ENCODE assay signal across 24 mouse cellular contexts in genomic region chr11:84327086-84327485, GRCm38 (mm10).
DNase-seq lines count a peak whose midpoint lies in the region; ATAC-seq and TF ChIP-seq lines count a peak whose summit lies in the region.
"Had no signal": no experiment of that assay in that cellular context is flagged by ENCODE, and none has a peak within 500 bp of the region (broad histone marks: within the 10 kb centered on the region; RNA-seq: fewer than 3 reads in every experiment).

No protein-coding gene starts in this region.

- H3K4me3 ChIP-seq in forebrain, embryonic 14.5 days (ENCODE audit: low read depth, low read length) = no peak overlapping the region
- H3K4me3 ChIP-seq in forebrain, embryonic 16.5 days (replicated peaks; ENCODE audit: low read length) = no peak overlapping the region
- no peak overlapping the region for H3K4me3 ChIP-seq in intestine, postnatal 0 days (ENCODE audit: low read depth, low read length)
- H3K4me3 ChIP-seq in intestine, embryonic 16.5 days (ENCODE audit: low read length) = no peak overlapping the region
- H3K4me3 ChIP-seq in kidney, embryonic 16.5 days (ENCODE audit: low read length) = no peak overlapping the region
- no peak overlapping the region for H3K4me3 ChIP-seq in midbrain, postnatal 0 days (ENCODE audit: low read depth, low read length)
- H3K4me3 ChIP-seq in midbrain, embryonic 15.5 days = no peak overlapping the region
- H3K4me3 ChIP-seq: embryonic facial prominence, embryonic 12.5 days; embryonic facial prominence, embryonic 15.5 days; heart, embryonic 10.5 days; heart, embryonic 13.5 days had no signal

- H3K9me3 ChIP-seq in forebrain, embryonic 14.5 days (replicated peaks; ENCODE audit: control insufficient read depth, low read length) = no peaks in the 10 kb centered on the region
- H3K9me3 ChIP-seq in forebrain, embryonic 16.5 days (ENCODE audit: control insufficient read depth, low read length) = no peaks in the 10 kb centered on the region
- no peaks in the 10 kb centered on the region for H3K9me3 ChIP-seq in intestine, postnatal 0 days (ENCODE audit: control insufficient read depth)
- no peaks in the 10 kb centered on the region for H3K9me3 ChIP-seq in intestine, embryonic 16.5 days (ENCODE audit: control insufficient read depth, low read length)
- H3K9me3 ChIP-seq in kidney, embryonic 16.5 days (ENCODE audit: low read length) = no peaks in the 10 kb centered on the region
- no peaks in the 10 kb centered on the region for H3K9me3 ChIP-seq in midbrain, postnatal 0 days (ENCODE audit: low read length)
- no peaks in the 10 kb centered on the region for H3K9me3 ChIP-seq in midbrain, embryonic 15.5 days
- H3K9me3 ChIP-seq: embryonic facial prominence, embryonic 12.5 days; embryonic facial prominence, embryonic 15.5 days; heart, embryonic 10.5 days; heart, embryonic 13.5 days had no signal

- H3K27me3 ChIP-seq in forebrain, embryonic 14.5 days (replicated peaks; ENCODE audit: control insufficient read depth, insufficient read depth, low read length) = no peaks in the 10 kb centered on the region
- no peaks in the 10 kb centered on the region for H3K27me3 ChIP-seq in forebrain, embryonic 16.5 days (replicated peaks; ENCODE audit: control insufficient read depth, insufficient read depth, low read length)
- H3K27me3 ChIP-seq in intestine, postnatal 0 days (replicated peaks; ENCODE audit: control insufficient read depth, insufficient read depth, low read length) = no peaks in the 10 kb centered on the region
- no peaks in the 10 kb centered on the region for H3K27me3 ChIP-seq in intestine, embryonic 16.5 days (replicated peaks; ENCODE audit: control insufficient read depth, insufficient read depth, low read length)
- H3K27me3 ChIP-seq in kidney, embryonic 16.5 days (ENCODE audit: insufficient read depth, low read length) = no peaks in the 10 kb centered on the region
- H3K27me3 ChIP-seq in midbrain, postnatal 0 days (ENCODE audit: insufficient read depth, low read length) = no peaks in the 10 kb centered on the region
- no peaks in the 10 kb centered on the region for H3K27me3 ChIP-seq in midbrain, embryonic 15.5 days (replicated peaks)
- H3K27me3 ChIP-seq: embryonic facial prominence, embryonic 12.5 days; embryonic facial prominence, embryonic 15.5 days; heart, embryonic 13.5 days; Patski had no signal

- ATAC-seq in forebrain, embryonic 14.5 days = no peak
- no peak for ATAC-seq in forebrain, embryonic 16.5 days
- ATAC-seq in intestine, postnatal 0 days = no peak
- no peak for ATAC-seq in intestine, embryonic 16.5 days
- no peak for ATAC-seq in kidney, embryonic 16.5 days (ENCODE audit: low FRiP score, low TSS enrichment)
- no peak for ATAC-seq in midbrain, postnatal 0 days (ENCODE audit: low FRiP score)
- ATAC-seq in midbrain, embryonic 15.5 days (replicated peaks) = no peak
- ATAC-seq: Patski had no signal

- no peak overlapping the region for H3K27ac ChIP-seq in forebrain, embryonic 14.5 days (ENCODE audit: low read depth, low read length)
- no peak overlapping the region for H3K27ac ChIP-seq in forebrain, embryonic 16.5 days (ENCODE audit: low read length)
- no peak overlapping the region for H3K27ac ChIP-seq in intestine, postnatal 0 days (ENCODE audit: low read depth, low read length)
- no peak overlapping the region for H3K27ac ChIP-seq in intestine, embryonic 16.5 days (ENCODE audit: low read length)
- no peak overlapping the region for H3K27ac ChIP-seq in kidney, embryonic 16.5 days (ENCODE audit: low read length)
- no peak overlapping the region for H3K27ac ChIP-seq in midbrain, postnatal 0 days (ENCODE audit: low read depth, low read length)
- no peak overlapping the region for H3K27ac ChIP-seq in midbrain, embryonic 15.5 days
- H3K27ac ChIP-seq: embryonic facial prominence, embryonic 12.5 days; embryonic facial prominence, embryonic 15.5 days; heart, embryonic 10.5 days; heart, embryonic 13.5 days had no signal

- peaks cover 7% of the 10 kb centered on the region; the same call in 1 of the 2 replicates for H3K4me1 ChIP-seq in forebrain, embryonic 14.5 days (ENCODE audit: control insufficient read depth, insufficient read depth, low read length)
- peaks cover 10% of the 10 kb centered on the region for H3K4me1 ChIP-seq in forebrain, embryonic 16.5 days (replicated peaks; ENCODE audit: control insufficient read depth, insufficient read depth, low read length)
- H3K4me1 ChIP-seq in intestine, postnatal 0 days (replicated peaks; ENCODE audit: control insufficient read depth, insufficient read depth, low read length) = no peaks in the 10 kb centered on the region
- H3K4me1 ChIP-seq in intestine, embryonic 16.5 days (ENCODE audit: control insufficient read depth, insufficient read depth, low read length) = no peaks in the 10 kb centered on the region
- H3K4me1 ChIP-seq in kidney, embryonic 16.5 days (ENCODE audit: insufficient read depth, low read length) = no peaks in the 10 kb centered on the region
- no peaks in the 10 kb centered on the region for H3K4me1 ChIP-seq in midbrain, postnatal 0 days (ENCODE audit: insufficient read depth, low read length)
- H3K4me1 ChIP-seq in midbrain, embryonic 15.5 days = peaks cover 18% of the 10 kb centered on the region
- H3K4me1 ChIP-seq: embryonic facial prominence, embryonic 12.5 days; embryonic facial prominence, embryonic 15.5 days; heart, embryonic 10.5 days; heart, embryonic 13.5 days had no signal

- WGBS in forebrain, embryonic 14.5 days = 75% methylated on average over 4 of the region's 4 CpGs
- WGBS in forebrain, embryonic 16.5 days = 65% methylated on average over 4 of the region's 4 CpGs
- 80% methylated on average over 4 of the region's 4 CpGs for WGBS in intestine, postnatal 0 days
- 77% methylated on average over 4 of the region's 4 CpGs for WGBS in intestine, embryonic 16.5 days
- WGBS in kidney, embryonic 16.5 days = 76% methylated on average over 4 of the region's 4 CpGs
- WGBS in midbrain, postnatal 0 days = 66% methylated on average over 4 of the region's 4 CpGs
- 67% methylated on average over 4 of the region's 4 CpGs for WGBS in midbrain, embryonic 15.5 days

- DNase-seq in forebrain, embryonic 14.5 days (ENCODE audit: low spot score) = peak; percentile 19
- peak; percentile 7 to 9 for DNase-seq in kidney, postnatal 36 days
- peak; percentile 34 for DNase-seq in midbrain, postnatal 0 days (ENCODE audit: low spot score)
- DNase-seq: adrenal gland, postnatal 10 days; adrenal gland, postnatal 36 days; cerebellum, adult 11 months; cerebellum, adult 2 months; cerebellum, adult 9-11 months; cerebellum, postnatal 25 days; gastrocnemius, postnatal 25 days; heart, adult 18-20 months; heart, postnatal 14 days; heart, postnatal 4 days had no signal

- no peak overlapping the region for H3K9ac ChIP-seq in forebrain, embryonic 14.5 days (ENCODE audit: low read length)
- no peak overlapping the region for H3K9ac ChIP-seq in forebrain, embryonic 16.5 days (replicated peaks; ENCODE audit: low read depth, low read length)
- H3K9ac ChIP-seq in intestine, postnatal 0 days (ENCODE audit: low read depth, low read length) = no peak overlapping the region
- H3K9ac ChIP-seq in intestine, embryonic 16.5 days (ENCODE audit: low read depth, low read length) = no peak overlapping the region
- H3K9ac ChIP-seq in kidney, embryonic 16.5 days (replicated peaks; ENCODE audit: low read length) = no peak overlapping the region
- H3K9ac ChIP-seq in midbrain, postnatal 0 days (replicated peaks; ENCODE audit: low read length, poor library complexity, severe bottlenecking) = no peak overlapping the region
- H3K9ac ChIP-seq in midbrain, embryonic 15.5 days = no peak overlapping the region
- H3K9ac ChIP-seq: embryonic facial prominence, embryonic 12.5 days; embryonic facial prominence, embryonic 15.5 days; heart, embryonic 13.5 days; hindbrain, embryonic 14.5 days had no signal

- H3K36me3 ChIP-seq in forebrain, embryonic 14.5 days (ENCODE audit: control insufficient read depth, insufficient read depth, low read length) = peaks cover 7% of the 10 kb centered on the region
- H3K36me3 ChIP-seq in forebrain, embryonic 16.5 days (ENCODE audit: control insufficient read depth, insufficient read depth) = no peaks in the 10 kb centered on the region
- 0 out of 2 replicates have a peak, but pooled peaks cover 17% of the 10 kb centered on the region for H3K36me3 ChIP-seq in intestine, postnatal 0 days (ENCODE audit: control insufficient read depth, insufficient read depth)
- no peaks in the 10 kb centered on the region; the same call in 1 of the 2 replicates for H3K36me3 ChIP-seq in intestine, embryonic 16.5 days (ENCODE audit: control insufficient read depth, insufficient read depth, low read length)
- no peaks in the 10 kb centered on the region for H3K36me3 ChIP-seq in kidney, embryonic 16.5 days (ENCODE audit: insufficient read depth, low read length)
- peaks cover 7% of the 10 kb centered on the region for H3K36me3 ChIP-seq in midbrain, postnatal 0 days (ENCODE audit: insufficient read depth, low read length)
- peaks cover 1% of the 10 kb centered on the region; the same call in 1 of the 2 replicates for H3K36me3 ChIP-seq in midbrain, embryonic 15.5 days (replicated peaks)

- H3K4me2 ChIP-seq in forebrain, embryonic 14.5 days (ENCODE audit: low read length) = no peak overlapping the region
- no peak overlapping the region for H3K4me2 ChIP-seq in forebrain, embryonic 16.5 days (ENCODE audit: low read length)
- no peak overlapping the region for H3K4me2 ChIP-seq in intestine, postnatal 0 days (replicated peaks; ENCODE audit: low read depth)
- no peak overlapping the region for H3K4me2 ChIP-seq in intestine, embryonic 16.5 days (ENCODE audit: low read depth, low read length)
- no peak overlapping the region for H3K4me2 ChIP-seq in kidney, embryonic 16.5 days (replicated peaks; ENCODE audit: low read depth, low read length)
- no peak overlapping the region for H3K4me2 ChIP-seq in midbrain, postnatal 0 days (ENCODE audit: low read depth, low read length, poor library complexity, severe bottlenecking)
- no peak overlapping the region for H3K4me2 ChIP-seq in midbrain, embryonic 15.5 days
- H3K4me2 ChIP-seq: embryonic facial prominence, embryonic 12.5 days; embryonic facial prominence, embryonic 15.5 days; heart, embryonic 13.5 days; hindbrain, embryonic 14.5 days had no signal

- TF ChIP-seq CTCF in intestine, postnatal 0 days (IDR thresholded peaks at IDR 0.05; ENCODE audit: low read depth) = peak; percentile 30; the same call in 1 of the 2 replicates
- peak; percentile 62 for TF ChIP-seq CTCF in midbrain, postnatal 0 days (IDR thresholded peaks at IDR 0.05)
